Mouse (Mus musculus): ENCODE measurements around the gene Arhgap23.

- TF ChIP-seq CTCF (IDR thresholded peaks at IDR 0.05) (no peak), EP300 (IDR thresholded peaks at IDR 0.05) (no peak)
These were observed 133.4 kb downstream of the Arhgap23 start for GRCm38 (mm10) chr11:97548757-97549156.
